Mouse (Mus musculus): ENCODE data around the gene Gm17677.

Gene Gm17677

GRCm38 (mm10) chr9:35740749-35741148, at the start of gene Gm17677:
Gene Gm17677, plus strand, starts transcription at chr9:35741049.
- no peak for DNase-seq (ENCODE audit: low spot score)

GRCm38 (mm10) chr9:35691924-35692323, 48.9 kb upstream of the Gm17677 start:
- DNase-seq (ENCODE audit: low spot score): no peak

GRCm38 (mm10) chr9:35707265-35707664, 33.6 kb upstream of the Gm17677 start:
- DNase-seq (ENCODE audit: low spot score): no peak

GRCm38 (mm10) chr9:35756843-35757242, 16.0 kb downstream of the Gm17677 start:
- no peak for DNase-seq (ENCODE audit: low spot score)

GRCm38 (mm10) chr9:35778009-35778408, 37.2 kb downstream of the Gm17677 start, which contains the start of gene Gm17727:
Gene Gm17727, minus strand, starts transcription at chr9:35778109.
- no peak for DNase-seq (ENCODE audit: low spot score)

- no peak for DNase-seq (ENCODE audit: low spot score)
These were observed 49.2 kb downstream of the Gm17677 start, which contains the start of the genes Gm27235 and D730048I06Rik for GRCm38 (mm10) chr9:35790001-35790400. Gene Gm27235, minus strand, starts transcription at chr9:35790101. Gene D730048I06Rik, minus strand, starts transcription at chr9:35790112.
